Mouse (Mus musculus) testis, adult 2 months (tissue): ENCODE results near the gene Glg1. TPM values are rescaled to one million over a fixed set of nuclear protein-coding genes. Genes with fewer than 3 reads are reported as not detected.

ENCODE experiments used
- H3K27ac ChIP-seq: fragments of 200-500 bp; 2 replicates; pipeline ENCODE4 v1.5.1; 2012; ENCODE audit warnings: low read depth, low read length; ENCODE audit not compliant: control insufficient read depth, insufficient read depth
- H3K27me3 ChIP-seq: fragments of 200-500 bp; 2 replicates; pipeline ENCODE4 v1.6.1; 2012; ENCODE audit warnings: mild to moderate bottlenecking, low read length, moderate library complexity; ENCODE audit not compliant: control insufficient read depth, insufficient read depth
- H3K36me3 ChIP-seq: fragments of 200-500 bp; 2 replicates; pipeline ENCODE4 v1.6.1; 2012; ENCODE audit warnings: mild to moderate bottlenecking, low read length; ENCODE audit not compliant: control insufficient read depth, insufficient read depth
- H3K4me1 ChIP-seq: fragments of 200-500 bp; 2 replicates; pipeline ENCODE4 v1.6.1; 2012; ENCODE audit warnings: low read length; ENCODE audit not compliant: control insufficient read depth, insufficient read depth
- H3K4me3 ChIP-seq: fragments of 200-500 bp; 2 replicates; pipeline ENCODE4 v1.5.1; 2012; ENCODE audit warnings: low read depth, mild to moderate bottlenecking, low read length, moderate library complexity, mixed read lengths; ENCODE audit not compliant: control insufficient read depth
- CTCF ChIP-seq: fragments of 200-500 bp; IDR thresholded peaks from 2 replicates; pipeline ENCODE4 v1.5.1; 2012; ENCODE audit warnings: low read depth, mild to moderate bottlenecking, inconsistent platforms, low read length, moderate library complexity; ENCODE audit not compliant: control insufficient read depth, insufficient read depth, insufficient replicate concordance
- POLR2A ChIP-seq: fragments of 200-500 bp; IDR thresholded peaks from 2 replicates; pipeline ENCODE4 v1.6.1; 2012; ENCODE audit warnings: low read depth, mild to moderate bottlenecking, inconsistent platforms, low read length, moderate library complexity; ENCODE audit not compliant: control insufficient read depth
- polyA plus RNA-seq: library from polyadenylated mRNA; depleted of rRNA; stranded (reverse); fragments of >200 nt; gene quantifications from 2 replicates; pipeline ENCODE4 v1.2.3, GENCODE M21; 2012

Gene Glg1
- polyA plus RNA-seq, 1 experiment = 13.4 TPM

- H3K36me3 ChIP-seq = no peaks in the 10 kb centered on the region
- H3K27ac ChIP-seq = no peak overlapping the region
- H3K4me1 ChIP-seq = no peaks in the 10 kb centered on the region
- H3K4me3 ChIP-seq = no peak overlapping the region
- TF ChIP-seq POLR2A = no peak
- no peak for TF ChIP-seq CTCF
- H3K27me3 ChIP-seq = no peaks in the 10 kb centered on the region
Measured at GRCm38 (mm10) chr8:111209874-111210273, 49.1 kb downstream of the Glg1 start.

- no peak for TF ChIP-seq POLR2A
- TF ChIP-seq CTCF = no peak
- H3K27me3 ChIP-seq = no peaks in the 10 kb centered on the region
- H3K4me1 ChIP-seq = no peaks in the 10 kb centered on the region
- H3K4me3 ChIP-seq = no peak overlapping the region
- H3K36me3 ChIP-seq = no peaks in the 10 kb centered on the region
- no peak overlapping the region for H3K27ac ChIP-seq
Measured at GRCm38 (mm10) chr8:111206321-111206720, 52.7 kb downstream of the Glg1 start.

- Histone ChIP-seq H3K4me3 (no peak overlapping the region), H3K4me1 (no peaks in the 10 kb centered on the region), H3K27ac (no peak overlapping the region), H3K36me3 (no peaks in the 10 kb centered on the region), H3K27me3 (no peaks in the 10 kb centered on the region)
- TF ChIP-seq CTCF (no peak), POLR2A (no peak)
Measured at GRCm38 (mm10) chr8:111205033-111205432, 54.0 kb downstream of the Glg1 start.

- Histone ChIP-seq H3K36me3 (no peaks in the 10 kb centered on the region), H3K27me3 (no peaks in the 10 kb centered on the region), H3K27ac (no peak overlapping the region), H3K4me1 (no peaks in the 10 kb centered on the region), H3K4me3 (no peak overlapping the region)
- TF ChIP-seq POLR2A = no peak
- TF ChIP-seq CTCF = no peak
Measured at GRCm38 (mm10) chr8:111203341-111203740, 55.7 kb downstream of the Glg1 start.

GRCm38 (mm10) chr8:111197966-111198365 is 61.0 kb downstream of the Glg1 start:
- Histone ChIP-seq H3K27ac (no peak overlapping the region), H3K4me3 (no peak overlapping the region), H3K36me3 (no peaks in the 10 kb centered on the region; the same call in 1 of the 2 replicates), H3K4me1 (no peaks in the 10 kb centered on the region), H3K27me3 (no peaks in the 10 kb centered on the region)
- no peak for TF ChIP-seq CTCF
- TF ChIP-seq POLR2A = no peak

GRCm38 (mm10) chr8:111196181-111196580 is 62.8 kb downstream of the Glg1 start:
- TF ChIP-seq CTCF = no peak
- no peak for TF ChIP-seq POLR2A
- Histone ChIP-seq H3K27ac (no peak overlapping the region), H3K36me3 (peaks cover 1% of the 10 kb centered on the region; the same call in 1 of the 2 replicates), H3K4me1 (no peaks in the 10 kb centered on the region), H3K4me3 (no peak overlapping the region), H3K27me3 (no peaks in the 10 kb centered on the region)

GRCm38 (mm10) chr8:111188594-111189211 is 70.3 kb downstream of the Glg1 start:
- TF ChIP-seq POLR2A (no peak), CTCF (no peak)
- H3K27me3 ChIP-seq = no peaks in the 10 kb centered on the region
- no peak overlapping the region for H3K27ac ChIP-seq
- no peak overlapping the region for H3K4me3 ChIP-seq
- peaks cover 2% of the 10 kb centered on the region for H3K36me3 ChIP-seq
- H3K4me1 ChIP-seq = no peaks in the 10 kb centered on the region

- H3K27me3 ChIP-seq = no peaks in the 10 kb centered on the region
- no peak for TF ChIP-seq CTCF
- no peak for TF ChIP-seq POLR2A
- H3K4me1 ChIP-seq = no peaks in the 10 kb centered on the region
- H3K27ac ChIP-seq = no peak overlapping the region
- H3K4me3 ChIP-seq = no peak overlapping the region
- H3K36me3 ChIP-seq = peaks cover 2% of the 10 kb centered on the region
Measured at GRCm38 (mm10) chr8:111187470-111187869, 71.5 kb downstream of the Glg1 start.
